Mouse (Mus musculus) MEL (cell line): ENCODE measurements around the gene B3galt6. TPM values are rescaled to one million over a fixed set of nuclear protein-coding genes. Genes with fewer than 3 reads are reported as not detected.

Experiments
- DNase-seq: peaks from one replicate; pipeline ENCODE4 v3.0.0; 2011; ENCODE audit warnings: low read depth, low spot score
- H3K27ac ChIP-seq: 2 replicates; pipeline ENCODE4 v1.5.1; 2012; ENCODE audit warnings: low read depth, mild to moderate bottlenecking, control low read depth, low read length, moderate library complexity; ENCODE audit not compliant: control insufficient read depth
- H3K27me3 ChIP-seq, 2 experiments: fragments of 150-350 bp in 1 of 2; sonication (generic) in 1 of 2; 2 replicates each; pipeline ENCODE4 v1.6.1; 2012; ENCODE audit warnings: low read length in 2 of 2, mild to moderate bottlenecking in 2 of 2, improper control_type of control experiment in 1 of 2, moderate library complexity in 1 of 2; ENCODE audit not compliant: insufficient read depth in 2 of 2, control insufficient read depth in 1 of 2
- H3K36me3 ChIP-seq, 2 experiments: 2 replicates each; pipeline ENCODE4 v1.6.1; 2012 to 2014; ENCODE audit warnings: low read length in 2 of 2, improper control_type of control experiment in 1 of 2, inconsistent platforms in 1 of 2, mild to moderate bottlenecking in 1 of 2; ENCODE audit not compliant: insufficient read depth in 2 of 2, control insufficient read depth in 1 of 2
- H3K4me1 ChIP-seq, 2 experiments: fragments of 150-350 bp in 1 of 2; sonication (generic) in 1 of 2; 2 replicates each; pipeline ENCODE4 v1.6.1; 2012; ENCODE audit warnings: low read length in 2 of 2, improper control_type of control experiment in 1 of 2, mild to moderate bottlenecking in 1 of 2; ENCODE audit not compliant: insufficient read depth in 2 of 2, control insufficient read depth in 1 of 2
- H3K4me3 ChIP-seq, 2 experiments: fragments of 150-350 bp in 1 of 2; sonication (generic) in 1 of 2; 2 replicates each; pipeline ENCODE4 v1.5.1; 2012; ENCODE audit warnings: low read depth in 2 of 2, low read length in 2 of 2, mild to moderate bottlenecking in 2 of 2, moderate library complexity in 2 of 2, control low read depth in 1 of 2, improper control_type of control experiment in 1 of 2; ENCODE audit not compliant: control insufficient read depth in 1 of 2, insufficient read depth in 1 of 2
- H3K79me2 ChIP-seq: 2 replicates; pipeline ENCODE4 v1.6.1; 2012; ENCODE audit warnings: mild to moderate bottlenecking, low read length, moderate library complexity; ENCODE audit not compliant: control insufficient read depth, poor library complexity, insufficient read depth
- H3K9ac ChIP-seq: 2 replicates; pipeline ENCODE4 v1.6.1; 2012; ENCODE audit warnings: low read depth, mild to moderate bottlenecking, control low read depth, low read length, moderate library complexity; ENCODE audit not compliant: control insufficient read depth, poor library complexity, severe bottlenecking
- H3K9me3 ChIP-seq: fragments of 150-350 bp; sonication (generic); replicated peaks from 2 replicates; pipeline ENCODE4 v1.6.1; 2012; ENCODE audit warnings: mild to moderate bottlenecking, low read length, improper control_type of control experiment, moderate library complexity; ENCODE audit not compliant: insufficient read depth
- BHLHE40 ChIP-seq: IDR thresholded peaks from 2 replicates; pipeline ENCODE4 v1.6.1; 2012; ENCODE audit warnings: low read depth, mild to moderate bottlenecking, inconsistent platforms, low read length, improper control_type of control experiment, borderline replicate concordance
- CHD1 ChIP-seq: IDR thresholded peaks from 2 replicates; pipeline ENCODE4 v1.6.1; 2012; ENCODE audit warnings: low read depth, mild to moderate bottlenecking, inconsistent platforms, low read length, improper control_type of control experiment
- CHD2 ChIP-seq: IDR thresholded peaks from 2 replicates; pipeline ENCODE4 v1.6.1; 2011; ENCODE audit warnings: low read length, improper control_type of control experiment
- CTCF ChIP-seq, 3 experiments: IDR thresholded peaks in 2 of 3; conservative IDR thresholded peaks in 1 of 3; 2 replicates each; pipeline ENCODE4 v1.5.1; 2011 to 2012; ENCODE audit warnings: low read length in 3 of 3, low read depth in 2 of 3, mild to moderate bottlenecking in 2 of 3, improper control_type of control experiment in 1 of 3, inconsistent platforms in 1 of 3, mixed read lengths in 1 of 3, moderate library complexity in 1 of 3; ENCODE audit not compliant: control insufficient read depth in 1 of 3, insufficient read depth in 1 of 3, poor library complexity in 1 of 3, severe bottlenecking in 1 of 3
- E2F4 ChIP-seq: IDR thresholded peaks from 2 replicates; pipeline ENCODE4 v1.6.1; 2011; ENCODE audit warnings: low read depth, low read length, improper control_type of control experiment, borderline replicate concordance
- ELF1 ChIP-seq: IDR thresholded peaks from 2 replicates; pipeline ENCODE4 v1.6.1; 2014; ENCODE audit warnings: low read depth, mild to moderate bottlenecking, inconsistent platforms, low read length, improper control_type of control experiment, moderate library complexity
- GABPA ChIP-seq: IDR thresholded peaks from 2 replicates; pipeline ENCODE4 v1.6.1; 2012; ENCODE audit warnings: low read depth, mild to moderate bottlenecking, inconsistent platforms, low read length, improper control_type of control experiment, moderate library complexity
- MXI1 ChIP-seq: IDR thresholded peaks from 2 replicates; pipeline ENCODE4 v1.6.1; 2011; ENCODE audit warnings: mild to moderate bottlenecking, low read depth, low read length, improper control_type of control experiment
- MYC ChIP-seq: IDR thresholded peaks from 2 replicates; pipeline ENCODE4 v1.6.1; 2011; ENCODE audit warnings: low read depth, mild to moderate bottlenecking, low read length, improper control_type of control experiment, moderate library complexity
- POLR2AphosphoS2 ChIP-seq: IDR thresholded peaks from 2 replicates; pipeline ENCODE4 v1.6.1; 2011; ENCODE audit warnings: low read length, improper control_type of control experiment
- POLR2AphosphoS5 ChIP-seq: IDR thresholded peaks from 2 replicates; pipeline ENCODE4 v1.6.1; 2012; ENCODE audit warnings: low read depth, borderline replicate concordance, mild to moderate bottlenecking, inconsistent platforms, low read length, moderate library complexity, mixed read lengths
- RAD21 ChIP-seq: IDR thresholded peaks from 2 replicates; pipeline ENCODE4 v1.6.1; 2011; ENCODE audit warnings: mild to moderate bottlenecking, low read depth, low read length, improper control_type of control experiment
- RCOR1 ChIP-seq: IDR thresholded peaks from 2 replicates; pipeline ENCODE4 v1.6.1; 2012; ENCODE audit warnings: low read depth, mild to moderate bottlenecking, inconsistent platforms, low read length, improper control_type of control experiment
- SIN3A ChIP-seq: IDR thresholded peaks from 2 replicates; pipeline ENCODE4 v1.6.1; 2012; ENCODE audit warnings: low read length, improper control_type of control experiment, inconsistent platforms
- SMC3 ChIP-seq: IDR thresholded peaks from 2 replicates; pipeline ENCODE4 v1.6.1; 2011; ENCODE audit warnings: low read depth, low read length, improper control_type of control experiment
- TAL1 ChIP-seq: IDR thresholded peaks from 2 replicates; pipeline ENCODE4 v1.6.1; 2012; ENCODE audit warnings: mild to moderate bottlenecking, inconsistent platforms, low read length, moderate library complexity, mixed read lengths
- TCF12 ChIP-seq: IDR thresholded peaks from 2 replicates; pipeline ENCODE4 v1.6.1; 2014; ENCODE audit warnings: low read depth, mild to moderate bottlenecking, inconsistent platforms, low read length, improper control_type of control experiment, moderate library complexity
- UBTF ChIP-seq: IDR thresholded peaks from 2 replicates; pipeline ENCODE4 v1.6.1; 2012; ENCODE audit warnings: low read depth, mild to moderate bottlenecking, inconsistent platforms, low read length, improper control_type of control experiment, moderate library complexity, borderline replicate concordance; ENCODE audit not compliant: insufficient read depth
- ZC3H11A ChIP-seq: IDR thresholded peaks from 2 replicates; pipeline ENCODE4 v1.6.1; 2012; ENCODE audit warnings: low read depth, mild to moderate bottlenecking, inconsistent platforms, low read length, improper control_type of control experiment
- ZMIZ1 ChIP-seq: IDR thresholded peaks from 2 replicates; pipeline ENCODE4 v1.6.1; 2012; ENCODE audit warnings: low read depth, mild to moderate bottlenecking, inconsistent platforms, low read length, improper control_type of control experiment, moderate library complexity
- ZNF384 ChIP-seq: IDR thresholded peaks from 2 replicates; pipeline ENCODE4 v1.6.1; 2012; ENCODE audit warnings: low read depth, mild to moderate bottlenecking, inconsistent platforms, low read length, improper control_type of control experiment
- polyA plus RNA-seq, 2 experiments: library from polyadenylated mRNA; stranded (reverse) in 1 of 2; unstranded in 1 of 2; fragments of >175 nt in 1 of 2; fragments of >200 nt in 1 of 2; gene quantifications; 2 replicates each; pipeline versions ENCODE4 v1.2.1 to v1.2.4; 2012; ENCODE audit warnings: low replicate concordance in 2 of 2, low read depth in 1 of 2; ENCODE audit not compliant: insufficient read length in 2 of 2, insufficient read depth in 1 of 2, missing spikeins in 1 of 2
- total RNA-seq: library from RNA; depleted of rRNA; stranded (reverse); fragments of 300-350 nt; gene quantifications from 2 replicates; pipeline ENCODE4 v1.2.3, GENCODE M21; 2012

Gene B3galt6
- total and polyA plus RNA-seq, 3 experiments: 3.8 to 9.1 TPM; not detected in 1

DNA sequence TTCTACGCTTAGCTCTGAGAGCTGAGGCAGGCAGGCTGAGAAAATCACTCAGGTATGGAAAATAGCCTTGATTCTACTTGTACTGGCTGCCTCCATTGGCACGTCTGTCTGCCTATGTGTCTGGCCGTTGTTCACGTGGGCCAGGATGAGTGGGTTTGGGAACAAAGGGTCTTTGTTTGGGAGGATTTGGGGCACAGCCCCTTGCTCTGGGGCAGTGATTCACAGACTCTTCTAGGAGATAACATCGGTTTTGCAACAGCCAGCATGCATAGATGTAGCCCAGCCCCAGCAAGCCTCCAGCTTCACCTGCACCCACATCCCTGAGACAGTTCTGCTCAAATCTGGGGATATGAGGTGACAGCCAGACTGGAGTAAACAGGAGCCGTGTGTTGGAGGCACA lies 19.8 kb downstream of the B3galt6 start:
- Histone ChIP-seq H3K4me1 (no peaks in the 10 kb centered on the region), H3K27me3 (no peaks in the 10 kb centered on the region)
- no peak for DNase-seq
- no peak for TF ChIP-seq GABPA
- no peak for TF ChIP-seq UBTF
- no peak for TF ChIP-seq TAL1
- no peak for TF ChIP-seq RAD21
- no peak for TF ChIP-seq MYC
- TF ChIP-seq ZC3H11A: no peak
- TF ChIP-seq POLR2AphosphoS2: no peak
- no peak for TF ChIP-seq SIN3A
- no peak for TF ChIP-seq E2F4
- TF ChIP-seq BHLHE40: no peak
- TF ChIP-seq TCF12: no peak
- no peak for TF ChIP-seq MXI1
- TF ChIP-seq SMC3: no peak
- no peak for TF ChIP-seq ZMIZ1
- no peak for TF ChIP-seq ELF1
- no peak for TF ChIP-seq POLR2AphosphoS5
- no peak for TF ChIP-seq RCOR1
- TF ChIP-seq CTCF (IDR thresholded peaks at IDR 0.05 in 2 of 3, conservative IDR thresholded peaks at IDR 0.05 in 1 of 3; ENCODE audit: control insufficient read depth in 1 of 3, insufficient read depth in 1 of 3, low read depth in 2 of 3, low read length in 3 of 3, poor library complexity in 1 of 3, severe bottlenecking in 1 of 3): no peak
- TF ChIP-seq ZNF384: no peak
- TF ChIP-seq CHD2: no peak
- TF ChIP-seq, all 39 proteins: peak for 0
- no peak overlapping the region for H3K9ac ChIP-seq
- H3K27ac ChIP-seq: no peak overlapping the region
- H3K36me3 ChIP-seq: no peaks in the 10 kb centered on the region
- H3K9me3 ChIP-seq: no peaks in the 10 kb centered on the region
- no peak overlapping the region for H3K4me3 ChIP-seq
- no peaks in the 10 kb centered on the region for H3K79me2 ChIP-seq

DNA sequence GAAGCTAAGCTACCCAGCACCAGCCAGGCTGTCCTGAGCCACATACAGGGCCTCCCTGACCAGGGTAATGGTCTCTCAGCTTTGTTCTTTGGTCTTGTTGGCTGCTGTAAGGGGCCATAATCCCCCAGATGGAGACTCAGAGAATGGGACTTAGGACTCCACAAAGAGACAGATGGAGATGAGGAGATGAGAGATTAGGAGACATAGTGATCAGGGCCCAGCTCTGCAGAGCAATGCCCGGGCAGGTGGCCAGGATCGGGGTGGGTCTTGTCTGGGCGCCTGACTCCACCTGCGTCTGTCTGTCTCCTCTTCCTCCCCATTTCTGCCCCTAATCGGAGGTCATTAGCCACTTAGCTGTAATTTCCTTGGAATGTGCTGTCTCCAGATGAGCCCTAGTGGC lies 22.2 kb downstream of the B3galt6 start:
- H3K27ac ChIP-seq: no peak overlapping the region
- TF ChIP-seq ZC3H11A (no peak), CHD1 (no peak), ZNF384 (no peak)
- no peak for DNase-seq
- no peak overlapping the region for H3K4me3 ChIP-seq
- no peaks in the 10 kb centered on the region for H3K79me2 ChIP-seq
- H3K4me1 ChIP-seq: no peaks in the 10 kb centered on the region
- no peaks in the 10 kb centered on the region for H3K9me3 ChIP-seq
- H3K27me3 ChIP-seq: no peaks in the 10 kb centered on the region
- no peaks in the 10 kb centered on the region for H3K36me3 ChIP-seq
- H3K9ac ChIP-seq: no peak overlapping the region
